Mouse (Mus musculus) MEL (cell line): ENCODE results near the gene Zdhhc21. TPM values are rescaled to one million over a fixed set of nuclear protein-coding genes. Genes with fewer than 3 reads are reported as not detected.

ENCODE experiments used
- DNase-seq: peaks from one replicate; pipeline ENCODE4 v3.0.0; 2011; ENCODE audit warnings: low read depth, low spot score
- H3K27ac ChIP-seq: 2 replicates; pipeline ENCODE4 v1.5.1; 2012; ENCODE audit warnings: low read depth, mild to moderate bottlenecking, control low read depth, low read length, moderate library complexity; ENCODE audit not compliant: control insufficient read depth
- H3K27me3 ChIP-seq, 2 experiments: fragments of 150-350 bp in 1 of 2; sonication (generic) in 1 of 2; 2 replicates each; pipeline ENCODE4 v1.6.1; 2012; ENCODE audit warnings: low read length in 2 of 2, mild to moderate bottlenecking in 2 of 2, improper control_type of control experiment in 1 of 2, moderate library complexity in 1 of 2; ENCODE audit not compliant: insufficient read depth in 2 of 2, control insufficient read depth in 1 of 2
- H3K36me3 ChIP-seq, 2 experiments: 2 replicates each; pipeline ENCODE4 v1.6.1; 2012 to 2014; ENCODE audit warnings: low read length in 2 of 2, improper control_type of control experiment in 1 of 2, inconsistent platforms in 1 of 2, mild to moderate bottlenecking in 1 of 2; ENCODE audit not compliant: insufficient read depth in 2 of 2, control insufficient read depth in 1 of 2
- H3K4me1 ChIP-seq, 2 experiments: fragments of 150-350 bp in 1 of 2; sonication (generic) in 1 of 2; 2 replicates each; pipeline ENCODE4 v1.6.1; 2012; ENCODE audit warnings: low read length in 2 of 2, improper control_type of control experiment in 1 of 2, mild to moderate bottlenecking in 1 of 2; ENCODE audit not compliant: insufficient read depth in 2 of 2, control insufficient read depth in 1 of 2
- H3K4me3 ChIP-seq, 2 experiments: fragments of 150-350 bp in 1 of 2; sonication (generic) in 1 of 2; 2 replicates each; pipeline ENCODE4 v1.5.1; 2012; ENCODE audit warnings: low read depth in 2 of 2, low read length in 2 of 2, mild to moderate bottlenecking in 2 of 2, moderate library complexity in 2 of 2, control low read depth in 1 of 2, improper control_type of control experiment in 1 of 2; ENCODE audit not compliant: control insufficient read depth in 1 of 2, insufficient read depth in 1 of 2
- H3K79me2 ChIP-seq: 2 replicates; pipeline ENCODE4 v1.6.1; 2012; ENCODE audit warnings: mild to moderate bottlenecking, low read length, moderate library complexity; ENCODE audit not compliant: control insufficient read depth, poor library complexity, insufficient read depth
- H3K9ac ChIP-seq: 2 replicates; pipeline ENCODE4 v1.6.1; 2012; ENCODE audit warnings: low read depth, mild to moderate bottlenecking, control low read depth, low read length, moderate library complexity; ENCODE audit not compliant: control insufficient read depth, poor library complexity, severe bottlenecking
- H3K9me3 ChIP-seq: fragments of 150-350 bp; sonication (generic); replicated peaks from 2 replicates; pipeline ENCODE4 v1.6.1; 2012; ENCODE audit warnings: mild to moderate bottlenecking, low read length, improper control_type of control experiment, moderate library complexity; ENCODE audit not compliant: insufficient read depth
- BHLHE40 ChIP-seq: IDR thresholded peaks from 2 replicates; pipeline ENCODE4 v1.6.1; 2012; ENCODE audit warnings: low read depth, mild to moderate bottlenecking, inconsistent platforms, low read length, improper control_type of control experiment, borderline replicate concordance
- CHD1 ChIP-seq: IDR thresholded peaks from 2 replicates; pipeline ENCODE4 v1.6.1; 2012; ENCODE audit warnings: low read depth, mild to moderate bottlenecking, inconsistent platforms, low read length, improper control_type of control experiment
- CHD2 ChIP-seq: IDR thresholded peaks from 2 replicates; pipeline ENCODE4 v1.6.1; 2011; ENCODE audit warnings: low read length, improper control_type of control experiment
- CTCF ChIP-seq, 3 experiments: IDR thresholded peaks in 2 of 3; conservative IDR thresholded peaks in 1 of 3; 2 replicates each; pipeline ENCODE4 v1.5.1; 2011 to 2012; ENCODE audit warnings: low read length in 3 of 3, low read depth in 2 of 3, mild to moderate bottlenecking in 2 of 3, improper control_type of control experiment in 1 of 3, inconsistent platforms in 1 of 3, mixed read lengths in 1 of 3, moderate library complexity in 1 of 3; ENCODE audit not compliant: control insufficient read depth in 1 of 3, insufficient read depth in 1 of 3, poor library complexity in 1 of 3, severe bottlenecking in 1 of 3
- ELF1 ChIP-seq: IDR thresholded peaks from 2 replicates; pipeline ENCODE4 v1.6.1; 2014; ENCODE audit warnings: low read depth, mild to moderate bottlenecking, inconsistent platforms, low read length, improper control_type of control experiment, moderate library complexity
- EP300 ChIP-seq, 2 experiments: IDR thresholded peaks; 2 replicates each; pipeline ENCODE4 v1.6.1; 2011; ENCODE audit warnings: improper control_type of control experiment in 2 of 2, low read length in 2 of 2, low read depth in 1 of 2, mild to moderate bottlenecking in 1 of 2
- ETS1 ChIP-seq: IDR thresholded peaks from 2 replicates; pipeline ENCODE4 v1.6.1; 2012; ENCODE audit warnings: low read depth, mild to moderate bottlenecking, inconsistent platforms, low read length, improper control_type of control experiment, moderate library complexity
- GABPA ChIP-seq: IDR thresholded peaks from 2 replicates; pipeline ENCODE4 v1.6.1; 2012; ENCODE audit warnings: low read depth, mild to moderate bottlenecking, inconsistent platforms, low read length, improper control_type of control experiment, moderate library complexity
- GATA1 ChIP-seq: IDR thresholded peaks from 2 replicates; pipeline ENCODE4 v1.6.1; 2011; ENCODE audit warnings: low read depth, low read length, improper control_type of control experiment
- HCFC1 ChIP-seq: IDR thresholded peaks from 2 replicates; pipeline ENCODE4 v1.6.1; 2012; ENCODE audit warnings: low read depth, mild to moderate bottlenecking, inconsistent platforms, low read length, improper control_type of control experiment, moderate library complexity
- JUND ChIP-seq: IDR thresholded peaks from 2 replicates; pipeline ENCODE4 v1.6.1; 2011; ENCODE audit warnings: low read depth, mild to moderate bottlenecking, improper control_type of control experiment, low read length
- KAT2A ChIP-seq: conservative IDR thresholded peaks from 2 replicates; pipeline ENCODE4 v1.6.1; 2012; ENCODE audit warnings: low read depth, low read length, improper control_type of control experiment, inconsistent platforms
- MAFK ChIP-seq: IDR thresholded peaks from 2 replicates; pipeline ENCODE4 v1.6.1; 2011; ENCODE audit warnings: low read depth, mild to moderate bottlenecking, low read length, improper control_type of control experiment, borderline replicate concordance
- MAX ChIP-seq: IDR thresholded peaks from 2 replicates; pipeline ENCODE4 v1.6.1; 2011; ENCODE audit warnings: low read length, improper control_type of control experiment
- MAZ ChIP-seq: IDR thresholded peaks from 2 replicates; pipeline ENCODE4 v1.6.1; 2012; ENCODE audit warnings: low read depth, mild to moderate bottlenecking, inconsistent platforms, low read length, improper control_type of control experiment
- MEF2A ChIP-seq: IDR thresholded peaks from 2 replicates; pipeline ENCODE4 v1.6.1; 2014; ENCODE audit warnings: low read depth, mild to moderate bottlenecking, inconsistent platforms, low read length, improper control_type of control experiment; ENCODE audit not compliant: poor library complexity, insufficient replicate concordance, severe bottlenecking; ENCODE audit errors: extremely low read depth
- MYC ChIP-seq: IDR thresholded peaks from 2 replicates; pipeline ENCODE4 v1.6.1; 2011; ENCODE audit warnings: low read depth, mild to moderate bottlenecking, low read length, improper control_type of control experiment, moderate library complexity
- NELFE ChIP-seq: IDR thresholded peaks from 2 replicates; pipeline ENCODE4 v1.6.1; 2011; ENCODE audit warnings: low read depth, low read length, improper control_type of control experiment
- NRF1 ChIP-seq: IDR thresholded peaks from 2 replicates; pipeline ENCODE4 v1.6.1; 2014; ENCODE audit warnings: low read depth, mild to moderate bottlenecking, inconsistent platforms, low read length, improper control_type of control experiment, moderate library complexity; ENCODE audit not compliant: poor library complexity, insufficient read depth, severe bottlenecking
- POLR2A ChIP-seq, 2 experiments: IDR thresholded peaks; 2 replicates each; pipeline ENCODE4 v1.6.1; 2011 to 2012; ENCODE audit warnings: low read length in 2 of 2, mild to moderate bottlenecking in 2 of 2, control low read depth in 1 of 2, improper control_type of control experiment in 1 of 2, low read depth in 1 of 2, moderate library complexity in 1 of 2; ENCODE audit not compliant: control insufficient read depth in 1 of 2, insufficient read depth in 1 of 2, poor library complexity in 1 of 2
- POLR2AphosphoS2 ChIP-seq: IDR thresholded peaks from 2 replicates; pipeline ENCODE4 v1.6.1; 2011; ENCODE audit warnings: low read length, improper control_type of control experiment
- POLR2AphosphoS5 ChIP-seq: IDR thresholded peaks from 2 replicates; pipeline ENCODE4 v1.6.1; 2012; ENCODE audit warnings: low read depth, borderline replicate concordance, mild to moderate bottlenecking, inconsistent platforms, low read length, moderate library complexity, mixed read lengths
- RAD21 ChIP-seq: IDR thresholded peaks from 2 replicates; pipeline ENCODE4 v1.6.1; 2011; ENCODE audit warnings: mild to moderate bottlenecking, low read depth, low read length, improper control_type of control experiment
- RCOR1 ChIP-seq: IDR thresholded peaks from 2 replicates; pipeline ENCODE4 v1.6.1; 2012; ENCODE audit warnings: low read depth, mild to moderate bottlenecking, inconsistent platforms, low read length, improper control_type of control experiment
- SIN3A ChIP-seq: IDR thresholded peaks from 2 replicates; pipeline ENCODE4 v1.6.1; 2012; ENCODE audit warnings: low read length, improper control_type of control experiment, inconsistent platforms
- SMC3 ChIP-seq: IDR thresholded peaks from 2 replicates; pipeline ENCODE4 v1.6.1; 2011; ENCODE audit warnings: low read depth, low read length, improper control_type of control experiment
- TAL1 ChIP-seq: IDR thresholded peaks from 2 replicates; pipeline ENCODE4 v1.6.1; 2012; ENCODE audit warnings: mild to moderate bottlenecking, inconsistent platforms, low read length, moderate library complexity, mixed read lengths
- TBP ChIP-seq: IDR thresholded peaks from 2 replicates; pipeline ENCODE4 v1.8.0; 2011; ENCODE audit warnings: low read depth, low read length, improper control_type of control experiment
- TCF12 ChIP-seq: IDR thresholded peaks from 2 replicates; pipeline ENCODE4 v1.6.1; 2014; ENCODE audit warnings: low read depth, mild to moderate bottlenecking, inconsistent platforms, low read length, improper control_type of control experiment, moderate library complexity
- UBTF ChIP-seq: IDR thresholded peaks from 2 replicates; pipeline ENCODE4 v1.6.1; 2012; ENCODE audit warnings: low read depth, mild to moderate bottlenecking, inconsistent platforms, low read length, improper control_type of control experiment, moderate library complexity, borderline replicate concordance; ENCODE audit not compliant: insufficient read depth
- USF1 ChIP-seq: IDR thresholded peaks from 2 replicates; pipeline ENCODE4 v1.6.1; 2014; ENCODE audit warnings: low read depth, mild to moderate bottlenecking, inconsistent platforms, low read length, improper control_type of control experiment, moderate library complexity
- USF2 ChIP-seq, 2 experiments: IDR thresholded peaks; 2 replicates each; pipeline ENCODE4 v1.6.1; 2011 to 2012; ENCODE audit warnings: improper control_type of control experiment in 2 of 2, low read length in 2 of 2, borderline replicate concordance in 1 of 2, inconsistent platforms in 1 of 2, low read depth in 1 of 2, mild to moderate bottlenecking in 1 of 2; ENCODE audit not compliant: insufficient read depth in 1 of 2
- ZC3H11A ChIP-seq: IDR thresholded peaks from 2 replicates; pipeline ENCODE4 v1.6.1; 2012; ENCODE audit warnings: low read depth, mild to moderate bottlenecking, inconsistent platforms, low read length, improper control_type of control experiment
- ZKSCAN1 ChIP-seq: IDR thresholded peaks from 2 replicates; pipeline ENCODE4 v1.6.1; 2012; ENCODE audit warnings: low read depth, mild to moderate bottlenecking, inconsistent platforms, low read length, improper control_type of control experiment, moderate library complexity
- ZMIZ1 ChIP-seq: IDR thresholded peaks from 2 replicates; pipeline ENCODE4 v1.6.1; 2012; ENCODE audit warnings: low read depth, mild to moderate bottlenecking, inconsistent platforms, low read length, improper control_type of control experiment, moderate library complexity
- polyA plus RNA-seq, 2 experiments: library from polyadenylated mRNA; stranded (reverse) in 1 of 2; unstranded in 1 of 2; fragments of >175 nt in 1 of 2; fragments of >200 nt in 1 of 2; gene quantifications; 2 replicates each; pipeline versions ENCODE4 v1.2.1 to v1.2.4; 2012; ENCODE audit warnings: low replicate concordance in 2 of 2, low read depth in 1 of 2; ENCODE audit not compliant: insufficient read length in 2 of 2, insufficient read depth in 1 of 2, missing spikeins in 1 of 2
- total RNA-seq: library from RNA; depleted of rRNA; stranded (reverse); fragments of 300-350 nt; gene quantifications from 2 replicates; pipeline ENCODE4 v1.2.3, GENCODE M21; 2012

Zdhhc21 gene
- total and polyA plus RNA-seq, 3 experiments, result 6.5 to 7.8 TPM; not detected in 1

GRCm38 (mm10) chr4:82848552-82849234, 11.1 kb downstream of the Zdhhc21 start:
- Histone ChIP-seq H3K27me3 (no peaks in the 10 kb centered on the region), H3K4me1 (peaks cover 13 to 22% of the 10 kb centered on the region in 2 experiments), H3K9ac (peak overlapping the region; percentile 60), H3K36me3 (peaks cover 0 to 41% of the 10 kb centered on the region in 2 experiments; a peak in 2 of 4 replicates), H3K27ac (peak overlapping the region; percentile 95), H3K9me3 (no peaks in the 10 kb centered on the region), H3K4me3 (peak overlapping the region; percentile 36 to 45), H3K79me2 (no peaks in the 10 kb centered on the region; the same call in 1 of the 2 replicates)
- DNase-seq, result peak; percentile 92
- TF ChIP-seq ZMIZ1 (no peak), RCOR1 (peak; percentile 78), SIN3A (peak; percentile 72), ELF1 (0 out of 2 replicates have a peak, but pooled peaks have one; percentile 58), MAZ (no peak), MAX (0 out of 2 replicates have a peak, but pooled peaks have one; percentile 54), ZC3H11A (no peak), TBP (no peak), BHLHE40 (no peak; the same call in 1 of the 2 replicates), GABPA (peak; percentile 55; the same call in 1 of the 2 replicates), HCFC1 (peak; percentile 59), EP300 (IDR thresholded peaks at IDR 0.05; ENCODE audit: low read depth in 1 of 2, low read length in 2 of 2) (peak; percentile 91 to 95), GATA1 (peak; percentile 83), SMC3 (no peak), CHD1 (no peak), USF1 (no peak), CHD2 (no peak), MEF2A (no peak), RAD21 (no peak), ETS1 (peak; percentile 87), JUND (peak; percentile 71; the same call in 1 of the 2 replicates), POLR2AphosphoS2 (no peak), NRF1 (no peak), TAL1 (peak; percentile 78), POLR2A (IDR thresholded peaks at IDR 0.05; ENCODE audit: control insufficient read depth in 1 of 2, insufficient read depth in 1 of 2, low read depth in 1 of 2, low read length in 2 of 2, poor library complexity in 1 of 2) (0 out of 4 replicates have a peak, but pooled peaks of 1 of the 2 experiments have one; percentile 28), MAFK (peak; percentile 53; the same call in 1 of the 2 replicates), KAT2A (no peak), POLR2AphosphoS5 (no peak), CTCF (IDR thresholded peaks at IDR 0.05 in 2 of 3, conservative IDR thresholded peaks at IDR 0.05 in 1 of 3; ENCODE audit: control insufficient read depth in 1 of 3, insufficient read depth in 1 of 3, low read depth in 2 of 3, low read length in 3 of 3, poor library complexity in 1 of 3, severe bottlenecking in 1 of 3) (no peak), UBTF (no peak), ZKSCAN1 (no peak), NELFE (no peak), TCF12 (peak; percentile 80), USF2 (IDR thresholded peaks at IDR 0.05; ENCODE audit: borderline replicate concordance in 1 of 2, insufficient read depth in 1 of 2, low read depth in 1 of 2, low read length in 2 of 2) (no peak), MYC (peak; percentile 56; the same call in 1 of the 2 replicates)
